Mouse (Mus musculus) forebrain, embryonic 16.5 days (tissue): ENCODE results near the gene Camkk1. TPM values are rescaled to one million over a fixed set of nuclear protein-coding genes. Genes with fewer than 3 reads are reported as not detected.

Source experiments
- ATAC-seq: fragments of 200-750 bp; cut with Nextera tagmentation; 2 replicates; pipeline ENCODE4 v1.8.0; 2017; ENCODE audit warnings: mild to moderate bottlenecking, moderate library complexity
- H3K27ac ChIP-seq: fragments of 300-500 bp; sonication (generic); 2 replicates; pipeline ENCODE4 v1.5.1; 2014; ENCODE audit warnings: low read length, control low read depth
- H3K27me3 ChIP-seq: fragments of 300-500 bp; sonication (generic); replicated peaks from 2 replicates; pipeline ENCODE4 v1.6.1; 2014; ENCODE audit warnings: low read length; ENCODE audit not compliant: control insufficient read depth, insufficient read depth
- H3K36me3 ChIP-seq: fragments of 300-500 bp; sonication (generic); 2 replicates; pipeline ENCODE4 v1.6.1; 2014; ENCODE audit not compliant: control insufficient read depth, insufficient read depth
- H3K4me1 ChIP-seq: fragments of 300-500 bp; sonication (generic); replicated peaks from 2 replicates; pipeline ENCODE4 v1.6.1; 2014; ENCODE audit warnings: low read length; ENCODE audit not compliant: control insufficient read depth, insufficient read depth
- H3K4me2 ChIP-seq: fragments of 300-500 bp; sonication (generic); 2 replicates; pipeline ENCODE4 v1.6.1; 2014; ENCODE audit warnings: mild to moderate bottlenecking, low read length, control low read depth
- H3K4me3 ChIP-seq: fragments of 300-500 bp; sonication (generic); replicated peaks from 2 replicates; pipeline ENCODE4 v1.5.1; 2014; ENCODE audit warnings: mild to moderate bottlenecking, low read length, control low read depth
- H3K9ac ChIP-seq: fragments of 300-500 bp; sonication (generic); replicated peaks from 2 replicates; pipeline ENCODE4 v1.6.1; 2014; ENCODE audit warnings: low read depth, low read length, control low read depth
- H3K9me3 ChIP-seq: fragments of 300-500 bp; sonication (generic); 2 replicates; pipeline ENCODE4 v1.6.1; 2016; ENCODE audit warnings: low read length; ENCODE audit not compliant: control insufficient read depth
- WGBS: fragments of 180-500 bp; shearing (Covaris S2); extraction: QIAGEN DNeasy Blood & Tissue Kit; methylation state at CpG from one replicate; pipeline ENCODE4 v1.1.7; 2014; 5-methylcytosine and 5-hydroxymethylcytosine counted together
- polyA plus RNA-seq: library from polyadenylated mRNA; unstranded; fragments of >200 nt; fragmentation: Nextera tagmentation; extraction: Ambion mirVana; gene quantifications from 2 replicates; pipeline ENCODE4 v1.2.1, GENCODE M21; 2015

Camkk1 gene
- polyA plus RNA-seq, 1 experiment from 2014 or later = 27.7 TPM

GRCm38 (mm10) chr11:73008826-73009225, 10.0 kb upstream of the Camkk1 start:
- ATAC-seq = no peak
- WGBS = 77% methylated on average over 2 of the region's 2 CpGs
- H3K36me3 ChIP-seq = no peaks in the 10 kb centered on the region

GRCm38 (mm10) chr11:73009531-73010274, 9.1 kb upstream of the Camkk1 start:
- Histone ChIP-seq H3K4me2 (no peak overlapping the region), H3K27ac (no peak overlapping the region), H3K4me1 (no peaks in the 10 kb centered on the region), H3K4me3 (no peak overlapping the region), H3K36me3 (no peaks in the 10 kb centered on the region), H3K9me3 (no peaks in the 10 kb centered on the region), H3K9ac (no peak overlapping the region), H3K27me3 (no peaks in the 10 kb centered on the region)
- no peak for ATAC-seq
- WGBS = 61% methylated on average over 13 of the region's 13 CpGs

More at GRCm38 (mm10) chr11:73008826-73009225, 10.0 kb upstream of the Camkk1 start:
- Histone ChIP-seq H3K9me3 (no peaks in the 10 kb centered on the region), H3K9ac (no peak overlapping the region), H3K4me1 (no peaks in the 10 kb centered on the region), H3K4me3 (no peak overlapping the region), H3K27ac (no peak overlapping the region), H3K27me3 (no peaks in the 10 kb centered on the region), H3K4me2 (no peak overlapping the region)

- Histone ChIP-seq H3K9ac (no peak overlapping the region), H3K27me3 (no peaks in the 10 kb centered on the region), H3K36me3 (no peaks in the 10 kb centered on the region), H3K9me3 (no peaks in the 10 kb centered on the region), H3K4me2 (no peak overlapping the region), H3K4me1 (peaks cover 11% of the 10 kb centered on the region; the same call in 1 of the 2 replicates), H3K27ac (no peak overlapping the region), H3K4me3 (no peak overlapping the region)
- 78% methylated on average over 5 of the region's 5 CpGs for WGBS
- ATAC-seq = no peak
Measured at GRCm38 (mm10) chr11:73013981-73014380, 4.8 kb upstream of the Camkk1 start.

GRCm38 (mm10) chr11:73014831-73015344, 3.9 kb upstream of the Camkk1 start:
- H3K9ac ChIP-seq = no peak overlapping the region
- no peak for ATAC-seq
- no peaks in the 10 kb centered on the region for H3K36me3 ChIP-seq
- H3K4me1 ChIP-seq = peaks cover 16% of the 10 kb centered on the region
- H3K4me2 ChIP-seq = no peak overlapping the region
- no peaks in the 10 kb centered on the region; the same call in 1 of the 2 replicates for H3K27me3 ChIP-seq
- 63% methylated on average over 4 of the region's 4 CpGs for WGBS
- H3K27ac ChIP-seq = no peak overlapping the region
- no peaks in the 10 kb centered on the region for H3K9me3 ChIP-seq
- H3K4me3 ChIP-seq = no peak overlapping the region

GRCm38 (mm10) chr11:73015391-73016102, 3.3 kb upstream of the Camkk1 start:
- H3K27ac ChIP-seq = no peak overlapping the region
- H3K9me3 ChIP-seq = no peaks in the 10 kb centered on the region
- H3K4me1 ChIP-seq = peaks cover 19% of the 10 kb centered on the region
- no peak overlapping the region for H3K9ac ChIP-seq
- 64% methylated on average over 5 of the region's 5 CpGs for WGBS
- H3K4me3 ChIP-seq = no peak overlapping the region
- peaks cover 4% of the 10 kb centered on the region for H3K27me3 ChIP-seq
- H3K36me3 ChIP-seq = no peaks in the 10 kb centered on the region
- no peak overlapping the region for H3K4me2 ChIP-seq
- no peak for ATAC-seq

- Histone ChIP-seq H3K27ac (no peak overlapping the region), H3K27me3 (peaks cover 8% of the 10 kb centered on the region), H3K9ac (no peak overlapping the region), H3K4me1 (peaks cover 19% of the 10 kb centered on the region), H3K4me3 (no peak overlapping the region), H3K9me3 (no peaks in the 10 kb centered on the region), H3K36me3 (no peaks in the 10 kb centered on the region), H3K4me2 (no peak overlapping the region)
- 69% methylated on average over 6 of the region's 6 CpGs for WGBS
- no peak for ATAC-seq
Measured at GRCm38 (mm10) chr11:73016103-73016420, 2.7 kb upstream of the Camkk1 start.

- Histone ChIP-seq H3K27me3 (peaks cover 8% of the 10 kb centered on the region), H3K9ac (peak overlapping the region; percentile 64), H3K4me1 (peaks cover 19% of the 10 kb centered on the region), H3K4me2 (peak overlapping the region; percentile 91), H3K9me3 (no peaks in the 10 kb centered on the region), H3K27ac (peak overlapping the region; percentile 36; the same call in 1 of the 2 replicates), H3K4me3 (peak overlapping the region; percentile 63), H3K36me3 (no peaks in the 10 kb centered on the region)
- peak; percentile 65 for ATAC-seq
- WGBS = under 1% methylated on average over 46 of the region's 46 CpGs
Measured at GRCm38 (mm10) chr11:73019147-73019795, 463 bp downstream of the Camkk1 start.

- H3K4me1 ChIP-seq = peaks cover 15% of the 10 kb centered on the region
- H3K4me3 ChIP-seq = no peak overlapping the region
- H3K27me3 ChIP-seq = peaks cover 8% of the 10 kb centered on the region
- no peak overlapping the region for H3K4me2 ChIP-seq
- H3K9me3 ChIP-seq = no peaks in the 10 kb centered on the region
- no peak overlapping the region for H3K27ac ChIP-seq
- no peaks in the 10 kb centered on the region for H3K36me3 ChIP-seq
- no peak overlapping the region for H3K9ac ChIP-seq
- ATAC-seq = no peak
- 63% methylated on average over 7 of the region's 7 CpGs for WGBS
Measured at GRCm38 (mm10) chr11:73020953-73021800, 2.4 kb downstream of the Camkk1 start.
